Mouse (Mus musculus): ENCODE results near the gene Olfr447. TPM values are rescaled to one million over a fixed set of nuclear protein-coding genes. Genes with fewer than 3 reads are reported as not detected.

Gene Olfr447
- not detected in 2 replicates for polyA plus RNA-seq (2016; fragmentation: Nextera tagmentation; extraction: Ambion mirVana)

GRCm38 (mm10) chr6:42908578-42908977 is at the start of gene Olfr447:
Gene Olfr447, plus strand, starts transcription at chr6:42908878.
- Histone ChIP-seq H3K9me3 (no peaks in the 10 kb centered on the region), H3K27me3 (ENCODE audit: insufficient read depth, poor library complexity, severe bottlenecking) (no peaks in the 10 kb centered on the region), H3K27ac (no peak within 1 kb of the TSS), H3K4me3 (no peak within 1 kb of the TSS), H3K4me1 (no peaks in the 10 kb centered on the region), H3K36me3 (no peaks in the 10 kb centered on the region)
- DNase-seq (ENCODE audit: low spot score), result no peak

GRCm38 (mm10) chr6:42860222-42860819 is 48.4 kb upstream of the Olfr447 start:
- Histone ChIP-seq H3K27ac (no peak overlapping the region), H3K4me1 (no peaks in the 10 kb centered on the region), H3K27me3 (ENCODE audit: insufficient read depth, poor library complexity, severe bottlenecking) (no peaks in the 10 kb centered on the region), H3K4me3 (no peak overlapping the region), H3K9me3 (no peaks in the 10 kb centered on the region), H3K36me3 (no peaks in the 10 kb centered on the region)
- no peak for DNase-seq (ENCODE audit: low spot score)
- WGBS, result 15% methylated on average over 4 of the region's 4 CpGs

GRCm38 (mm10) chr6:42869695-42870094 is 39.0 kb upstream of the Olfr447 start:
- Histone ChIP-seq H3K36me3 (no peaks in the 10 kb centered on the region), H3K27me3 (ENCODE audit: insufficient read depth, poor library complexity, severe bottlenecking) (no peaks in the 10 kb centered on the region), H3K9me3 (no peaks in the 10 kb centered on the region), H3K4me1 (no peaks in the 10 kb centered on the region), H3K27ac (no peak overlapping the region), H3K4me3 (no peak overlapping the region)
- WGBS, result 80% methylated on average over 3 of the region's 3 CpGs
- DNase-seq (ENCODE audit: low spot score), result no peak

- no peaks in the 10 kb centered on the region for H3K9me3 ChIP-seq
- no peaks in the 10 kb centered on the region for H3K4me1 ChIP-seq
- no peaks in the 10 kb centered on the region for H3K36me3 ChIP-seq
- no peaks in the 10 kb centered on the region for H3K27me3 ChIP-seq (ENCODE audit: insufficient read depth, poor library complexity, severe bottlenecking)
- no peak for DNase-seq (ENCODE audit: low spot score)
- no peak overlapping the region for H3K27ac ChIP-seq
- no peak overlapping the region for H3K4me3 ChIP-seq
These were observed 32.4 kb upstream of the Olfr447 start for GRCm38 (mm10) chr6:42876323-42876722.

GRCm38 (mm10) chr6:42890141-42890540 is 18.5 kb upstream of the Olfr447 start, which contains the start of gene Olfr448:
Gene Olfr448, plus strand, starts transcription at chr6:42890441.
- no peaks in the 10 kb centered on the region for H3K9me3 ChIP-seq
- H3K4me1 ChIP-seq, result no peaks in the 10 kb centered on the region
- H3K4me3 ChIP-seq, result no peak within 1 kb of the TSS
- no peak for DNase-seq (ENCODE audit: low spot score)
- 79% methylated on average over 1 of the region's 1 CpGs for whole genome bisulfite sequencing
- no peaks in the 10 kb centered on the region for H3K27me3 ChIP-seq (ENCODE audit: insufficient read depth, poor library complexity, severe bottlenecking)
- no peak within 1 kb of the TSS for H3K27ac ChIP-seq
- no peaks in the 10 kb centered on the region for H3K36me3 ChIP-seq

GRCm38 (mm10) chr6:42900345-42900744 is 8.3 kb upstream of the Olfr447 start:
- WGBS, result 8% methylated on average over 1 of the region's 1 CpGs
- DNase-seq (ENCODE audit: low spot score), result no peak
- Histone ChIP-seq H3K27ac (no peak overlapping the region), H3K36me3 (no peaks in the 10 kb centered on the region), H3K9me3 (no peaks in the 10 kb centered on the region), H3K4me3 (no peak overlapping the region), H3K4me1 (no peaks in the 10 kb centered on the region), H3K27me3 (ENCODE audit: insufficient read depth, poor library complexity, severe bottlenecking) (no peaks in the 10 kb centered on the region)

GRCm38 (mm10) chr6:42921077-42921476 is 12.4 kb downstream of the Olfr447 start, which contains the start of gene Olfr446:
Gene Olfr446, plus strand, starts transcription at chr6:42921377.
- 62% methylated on average over 2 of the region's 2 CpGs for WGBS
- Histone ChIP-seq H3K36me3 (no peaks in the 10 kb centered on the region), H3K4me1 (no peaks in the 10 kb centered on the region), H3K9me3 (no peaks in the 10 kb centered on the region), H3K27me3 (ENCODE audit: insufficient read depth, poor library complexity, severe bottlenecking) (no peaks in the 10 kb centered on the region), H3K4me3 (no peak within 1 kb of the TSS), H3K27ac (no peak within 1 kb of the TSS)
- no peak for DNase-seq (ENCODE audit: low spot score)

- Histone ChIP-seq H3K36me3 (no peaks in the 10 kb centered on the region), H3K27me3 (ENCODE audit: insufficient read depth, poor library complexity, severe bottlenecking) (no peaks in the 10 kb centered on the region), H3K4me1 (no peaks in the 10 kb centered on the region), H3K27ac (no peak within 1 kb of the TSS), H3K9me3 (no peaks in the 10 kb centered on the region), H3K4me3 (no peak within 1 kb of the TSS)
- DNase-seq (ENCODE audit: low spot score), result no peak
- 58% methylated on average over 1 of the region's 1 CpGs for WGBS
These were observed 40.1 kb downstream of the Olfr447 start, which contains the start of gene Olfr444 for GRCm38 (mm10) chr6:42948767-42949166. Gene Olfr444, plus strand, starts transcription at chr6:42949067.

Other genes starting within 250 kb of the Olfr447 start
- gene Tcaf1, start 198.8 kb upstream of the Olfr447 start, polyA plus RNA-seq (2016; fragmentation: Nextera tagmentation; extraction: Ambion mirVana), result 56.8 and 62.2 TPM in 2 replicates
- not detected in 2 replicates for gene Olfr453, start 169.5 kb upstream of the Olfr447 start, polyA plus RNA-seq (2016; fragmentation: Nextera tagmentation; extraction: Ambion mirVana)
- gene Olfr38, start 152.5 kb upstream of the Olfr447 start, polyA plus RNA-seq (2016; fragmentation: Nextera tagmentation; extraction: Ambion mirVana), result not detected in 2 replicates
- not detected in 2 replicates for gene Olfr452, start 123.8 kb upstream of the Olfr447 start, polyA plus RNA-seq (2016; fragmentation: Nextera tagmentation; extraction: Ambion mirVana)
- gene Olfr450, start 96.9 kb upstream of the Olfr447 start, polyA plus RNA-seq (2016; fragmentation: Nextera tagmentation; extraction: Ambion mirVana), result not detected in 2 replicates
- not detected in 2 replicates for gene Olfr449, start 74.5 kb upstream of the Olfr447 start, polyA plus RNA-seq (2016; fragmentation: Nextera tagmentation; extraction: Ambion mirVana)
- gene Olfr448, start 18.4 kb upstream of the Olfr447 start, polyA plus RNA-seq (2016; fragmentation: Nextera tagmentation; extraction: Ambion mirVana), result not detected in 2 replicates
- not detected in 2 replicates for gene Olfr446, start 12.5 kb downstream of the Olfr447 start, polyA plus RNA-seq (2016; fragmentation: Nextera tagmentation; extraction: Ambion mirVana)
- gene Olfr444, start 40.2 kb downstream of the Olfr447 start, polyA plus RNA-seq (2016; fragmentation: Nextera tagmentation; extraction: Ambion mirVana), result not detected in 2 replicates
- not detected in 2 replicates for gene Olfr441, start 197.5 kb downstream of the Olfr447 start, polyA plus RNA-seq (2016; fragmentation: Nextera tagmentation; extraction: Ambion mirVana)
- not detected in 2 replicates for gene Olfr237-ps1, start 237.7 kb downstream of the Olfr447 start, polyA plus RNA-seq (2016; fragmentation: Nextera tagmentation; extraction: Ambion mirVana)